Mouse (Mus musculus) heart, embryonic 11.5 days (tissue): Measurements from ENCODE around the gene Ephb3. TPM values are rescaled to one million over a fixed set of nuclear protein-coding genes. Genes with fewer than 3 reads are reported as not detected.
"Not testable (repeated sequence)": the region's sequence is repeated elsewhere in the genome, so short reads cannot be mapped to it uniquely, and the experiment has no call there.

Experiments
- ATAC-seq: fragments of 200-750 bp; cut with Nextera tagmentation; replicated peaks from 2 replicates; pipeline ENCODE4 v1.8.0; 2017; ENCODE audit warnings: moderate library complexity; ENCODE audit not compliant: insufficient number of reproducible peaks, low FRiP score, low TSS enrichment
- H3K27ac ChIP-seq: fragments of 300-500 bp; sonication (generic); 2 replicates; pipeline ENCODE4 v1.5.1; 2014; ENCODE audit warnings: mild to moderate bottlenecking, low read depth, low read length
- H3K27me3 ChIP-seq: fragments of 300-500 bp; sonication (generic); 2 replicates; pipeline ENCODE4 v1.6.1; 2014; ENCODE audit warnings: mild to moderate bottlenecking, low read length, mixed read lengths; ENCODE audit not compliant: control insufficient read depth, insufficient read depth
- H3K36me3 ChIP-seq: fragments of 300-500 bp; sonication (generic); 2 replicates; pipeline ENCODE4 v1.6.1; 2014; ENCODE audit warnings: mild to moderate bottlenecking, low read length, moderate library complexity, mixed read lengths; ENCODE audit not compliant: control insufficient read depth, insufficient read depth
- H3K4me1 ChIP-seq: fragments of 300-500 bp; sonication (generic); 2 replicates; pipeline ENCODE4 v1.6.1; 2014; ENCODE audit warnings: low read length; ENCODE audit not compliant: control insufficient read depth, insufficient read depth
- H3K4me2 ChIP-seq: fragments of 300-500 bp; sonication (generic); 2 replicates; pipeline ENCODE4 v1.6.1; 2014; ENCODE audit warnings: mild to moderate bottlenecking, moderate library complexity
- H3K4me3 ChIP-seq: fragments of 300-500 bp; sonication (generic); 2 replicates; pipeline ENCODE4 v1.5.1; 2014; ENCODE audit warnings: low read depth, low read length
- H3K9ac ChIP-seq: fragments of 300-500 bp; sonication (generic); 2 replicates; pipeline ENCODE4 v1.6.1; 2014; ENCODE audit warnings: mild to moderate bottlenecking, low read depth, low read length, moderate library complexity
- H3K9me3 ChIP-seq: fragments of 300-500 bp; sonication (generic); replicated peaks from 2 replicates; pipeline ENCODE4 v1.6.1; 2016; ENCODE audit warnings: low read length; ENCODE audit not compliant: control insufficient read depth
- WGBS: fragments of 180-500 bp; shearing (Covaris S2); extraction: QIAGEN DNeasy Blood & Tissue Kit; methylation state at CpG from one replicate; pipeline ENCODE4 v1.1.7; 2014; ENCODE audit not compliant: insufficient replicate concordance; 5-methylcytosine and 5-hydroxymethylcytosine counted together
- polyA plus RNA-seq: library from polyadenylated mRNA; unstranded; fragments of >200 nt; fragmentation: Nextera tagmentation; extraction: Ambion mirVana; gene quantifications from 2 replicates; pipeline ENCODE4 v1.2.1, GENCODE M21; 2014

The Ephb3 gene
- polyA plus RNA-seq: 12.9 and 16.0 TPM in 2 replicates

DNA sequence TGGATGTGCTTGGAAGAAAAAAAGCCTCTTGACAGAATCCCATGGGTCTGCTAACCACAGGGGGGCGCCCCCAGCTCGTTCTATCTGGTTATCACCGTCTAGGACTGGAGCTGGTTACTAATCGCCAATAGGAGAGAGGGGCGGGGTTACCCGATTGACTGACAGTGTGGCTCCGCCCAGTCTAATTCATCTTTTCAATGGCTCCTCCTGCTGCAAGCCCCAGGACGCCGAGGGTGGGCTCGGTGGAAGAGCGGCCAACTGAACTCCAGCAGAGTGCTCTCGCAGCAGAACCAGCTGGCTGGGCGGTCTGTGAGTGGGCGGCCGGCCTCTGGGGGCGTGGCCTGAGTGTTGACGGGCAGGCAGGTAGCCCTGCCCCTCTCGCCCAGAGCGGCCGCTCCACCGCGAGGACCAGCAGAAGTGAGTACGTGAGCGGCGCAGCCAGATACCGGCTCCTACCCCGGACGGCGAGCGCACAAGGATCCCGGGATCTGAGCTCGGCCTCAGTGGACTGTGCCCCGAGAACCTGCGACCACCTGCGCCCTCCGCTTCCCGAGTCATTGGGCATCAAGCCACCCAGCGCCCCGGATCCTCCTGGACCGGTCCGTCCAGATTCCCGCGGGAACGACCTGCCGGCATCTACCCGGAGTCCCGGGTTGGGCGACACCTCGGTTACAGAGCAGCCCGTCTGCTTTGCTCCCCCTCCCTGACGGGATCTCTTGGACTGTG lies at the start of gene Ephb3:
Gene Ephb3, plus strand, starts transcription at position 389 of the 726 bp plus-strand sequence.
- Histone ChIP-seq H3K4me3 (peak within 1 kb of the TSS; percentile 93), H3K27ac (peak within 1 kb of the TSS; percentile 82), H3K9ac (peak within 1 kb of the TSS; percentile 94), H3K4me1 (peaks cover 34% of the 10 kb centered on the region), H3K27me3 (no peaks in the 10 kb centered on the region), H3K36me3 (no peaks in the 10 kb centered on the region), H3K9me3 (no peaks in the 10 kb centered on the region), H3K4me2 (peak within 1 kb of the TSS; percentile 73)
- peak; percentile 96 for ATAC-seq
- under 1% methylated on average over 51 of the region's 51 CpGs for WGBS

DNA sequence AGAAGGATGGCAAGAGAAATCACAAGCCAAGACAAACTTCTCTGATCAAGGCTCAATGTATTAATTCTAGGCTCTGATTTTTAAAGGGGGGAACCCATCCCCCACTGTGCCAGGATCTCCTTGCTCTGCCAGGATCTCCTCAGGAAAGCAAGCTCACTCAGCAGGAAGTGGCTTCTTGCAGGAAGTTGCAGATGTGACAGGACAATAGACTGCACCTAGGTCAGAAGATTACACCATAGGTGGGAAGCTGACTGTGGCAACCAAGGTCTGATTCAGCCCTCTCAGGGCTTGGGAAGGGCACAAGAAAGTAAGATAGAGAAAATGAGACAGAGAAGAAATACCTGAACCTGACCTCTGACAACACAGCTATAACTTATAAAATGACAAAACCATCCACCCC lies 48.3 kb upstream of the Ephb3 start:
- not testable (repeated sequence) for ATAC-seq, H3K27me3 ChIP-seq, H3K4me3 ChIP-seq, H3K9ac ChIP-seq, H3K4me2 ChIP-seq, H3K36me3 ChIP-seq, H3K4me1 ChIP-seq, H3K27ac ChIP-seq, H3K9me3 ChIP-seq

DNA sequence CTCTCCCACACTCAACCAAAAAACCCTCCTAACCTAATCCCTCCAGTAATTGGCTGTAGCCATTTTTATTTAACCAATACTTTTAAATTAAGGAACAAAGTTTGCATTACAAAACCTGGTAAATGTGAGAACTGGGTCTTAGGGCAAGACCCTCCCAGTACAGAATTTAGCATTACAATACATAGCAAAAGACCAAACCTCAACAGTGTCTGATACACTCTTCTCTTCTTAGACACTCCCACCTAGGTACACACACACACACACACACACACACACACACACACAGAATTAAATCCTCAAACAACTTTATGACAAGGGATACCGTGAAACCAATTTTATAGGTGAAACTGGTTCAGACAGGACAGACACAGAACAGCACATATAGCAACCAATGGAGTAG lies 45.3 kb upstream of the Ephb3 start:
- not testable (repeated sequence) for ATAC-seq, H3K4me3 ChIP-seq, H3K27me3 ChIP-seq, H3K36me3 ChIP-seq, H3K9me3 ChIP-seq, H3K4me2 ChIP-seq, H3K4me1 ChIP-seq, H3K9ac ChIP-seq, H3K27ac ChIP-seq
- WGBS: 90% methylated on average over 1 of the region's 1 CpGs

DNA sequence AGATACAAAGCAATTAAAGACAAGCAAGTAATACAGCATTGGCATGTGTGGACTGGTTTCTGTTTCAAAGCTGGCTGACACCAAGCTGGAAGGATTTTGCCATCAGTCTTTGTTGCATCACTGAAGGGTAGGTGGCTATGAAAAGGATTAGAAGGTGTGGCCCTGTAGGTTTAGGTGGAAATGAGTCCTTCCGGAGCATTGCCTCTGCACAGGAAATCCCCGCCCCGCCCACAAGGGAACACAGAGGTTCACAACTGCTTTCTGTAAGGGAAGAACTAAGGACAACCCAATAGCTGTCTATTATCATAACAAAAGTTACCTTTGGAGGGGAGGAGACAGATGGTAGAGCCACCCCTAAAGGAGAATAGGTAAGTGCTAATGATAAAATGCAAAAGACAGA lies 41.1 kb upstream of the Ephb3 start:
- H3K27me3 ChIP-seq, H3K27ac ChIP-seq, H3K9ac ChIP-seq, ATAC-seq, H3K4me2 ChIP-seq, H3K9me3 ChIP-seq, H3K4me1 ChIP-seq, H3K36me3 ChIP-seq, H3K4me3 ChIP-seq: not testable (repeated sequence)
- 81% methylated on average over 3 of the region's 3 CpGs for WGBS

DNA sequence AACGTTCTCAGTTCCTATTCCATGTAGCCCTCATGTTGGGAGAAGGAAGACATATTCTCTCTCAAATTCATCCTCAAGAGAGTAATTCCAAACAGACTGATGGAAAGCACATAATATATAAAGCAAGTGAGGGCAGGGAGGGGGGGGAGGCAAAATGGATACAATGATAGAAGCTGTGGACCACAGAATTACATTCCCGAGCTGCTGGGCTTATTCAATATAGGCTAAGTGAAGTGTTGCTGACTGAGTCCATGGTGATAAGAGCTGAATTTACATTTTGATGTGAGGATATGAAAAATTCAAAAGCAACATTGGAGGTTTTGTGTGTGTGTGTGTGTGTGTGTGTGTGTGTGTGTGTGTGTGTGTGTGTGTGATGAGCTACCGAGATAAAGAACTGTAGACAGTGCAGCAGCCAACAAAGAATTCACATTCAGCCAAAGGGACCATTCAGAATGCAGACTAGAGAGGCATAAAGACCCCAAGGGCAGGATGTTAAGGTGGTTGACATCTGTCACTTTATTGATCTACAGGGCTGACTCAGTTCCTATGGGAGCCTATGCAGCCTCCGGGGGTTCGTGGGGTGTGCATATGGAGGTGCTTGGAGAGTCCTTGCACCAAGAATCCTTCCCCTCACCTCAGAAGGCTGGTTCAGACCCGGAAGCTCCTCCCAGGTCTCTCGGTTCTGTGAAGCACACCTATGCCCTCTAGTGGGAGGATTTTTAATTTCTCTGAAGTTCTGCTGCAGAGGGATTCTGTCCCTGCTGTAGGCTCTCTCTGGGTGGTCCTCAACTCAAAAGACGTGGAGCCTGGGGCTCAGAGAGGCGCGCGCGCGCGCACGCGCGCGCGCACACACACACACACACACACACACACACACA lies 39.0 kb upstream of the Ephb3 start:
- ATAC-seq: not testable (repeated sequence)

DNA sequence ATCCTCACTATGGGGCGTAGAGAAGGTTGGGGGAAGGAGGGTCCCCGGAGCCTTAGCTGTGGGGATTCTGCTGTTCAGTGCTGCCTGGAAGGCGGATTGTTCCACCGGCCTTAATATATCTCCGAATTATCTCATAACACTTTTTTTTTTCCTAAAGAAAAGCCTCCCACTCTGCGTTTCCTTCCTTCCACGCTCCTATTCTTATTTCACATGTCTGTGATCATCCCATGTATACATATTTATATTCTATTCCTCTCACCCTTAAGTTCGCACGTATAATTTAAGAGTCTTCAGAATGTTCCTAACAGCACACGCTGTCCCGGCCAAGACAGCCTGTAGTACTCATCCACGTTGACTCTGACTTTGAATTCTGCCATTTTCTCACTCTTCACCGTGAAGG lies 35.8 kb upstream of the Ephb3 start:
- Histone ChIP-seq H3K36me3 (no peaks in the 10 kb centered on the region), H3K27ac (no peak overlapping the region), H3K9me3 (no peaks in the 10 kb centered on the region), H3K9ac (no peak overlapping the region), H3K27me3 (no peaks in the 10 kb centered on the region), H3K4me3 (no peak overlapping the region), H3K4me2 (no peak overlapping the region), H3K4me1 (no peaks in the 10 kb centered on the region)
- ATAC-seq: no peak
- 85% methylated on average over 13 of the region's 13 CpGs for WGBS

More for the DNA sequence above, 39.0 kb upstream of the Ephb3 start:
- not testable (repeated sequence) for H3K4me3 ChIP-seq, H3K27ac ChIP-seq, H3K4me1 ChIP-seq, H3K9me3 ChIP-seq, H3K4me2 ChIP-seq, H3K36me3 ChIP-seq, H3K27me3 ChIP-seq, H3K9ac ChIP-seq
- 18% methylated on average over 17 of the region's 19 CpGs for WGBS

DNA sequence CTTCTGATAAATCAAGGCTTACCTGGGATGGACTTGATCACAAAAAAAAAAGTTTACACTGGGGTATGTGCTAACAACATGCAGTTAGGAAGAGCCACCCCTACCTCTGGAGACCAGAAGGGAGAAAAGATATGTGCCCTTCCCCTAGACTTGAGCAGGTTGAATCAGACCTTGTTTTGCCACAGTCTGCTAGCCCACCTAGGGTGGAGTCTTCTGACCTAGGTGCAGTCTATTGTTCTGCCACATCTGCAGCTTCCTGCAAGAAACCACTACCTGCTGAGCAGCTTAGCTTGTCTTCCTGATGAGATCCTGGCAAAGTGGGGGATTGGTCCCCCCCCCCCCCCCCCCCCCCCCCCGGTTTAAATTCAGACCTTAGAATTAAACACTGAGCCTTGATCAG lies 29.3 kb upstream of the Ephb3 start:
- H3K9ac ChIP-seq: no peak overlapping the region
- ATAC-seq: no peak
- H3K9me3 ChIP-seq: no peaks in the 10 kb centered on the region
- H3K4me1 ChIP-seq: no peaks in the 10 kb centered on the region
- H3K36me3 ChIP-seq: no peaks in the 10 kb centered on the region
- no CpG with 5 or more reads among the region's 1 CpGs for WGBS
- no peak overlapping the region for H3K4me2 ChIP-seq
- no peak overlapping the region for H3K4me3 ChIP-seq
- no peaks in the 10 kb centered on the region for H3K27me3 ChIP-seq
- H3K27ac ChIP-seq: no peak overlapping the region

DNA sequence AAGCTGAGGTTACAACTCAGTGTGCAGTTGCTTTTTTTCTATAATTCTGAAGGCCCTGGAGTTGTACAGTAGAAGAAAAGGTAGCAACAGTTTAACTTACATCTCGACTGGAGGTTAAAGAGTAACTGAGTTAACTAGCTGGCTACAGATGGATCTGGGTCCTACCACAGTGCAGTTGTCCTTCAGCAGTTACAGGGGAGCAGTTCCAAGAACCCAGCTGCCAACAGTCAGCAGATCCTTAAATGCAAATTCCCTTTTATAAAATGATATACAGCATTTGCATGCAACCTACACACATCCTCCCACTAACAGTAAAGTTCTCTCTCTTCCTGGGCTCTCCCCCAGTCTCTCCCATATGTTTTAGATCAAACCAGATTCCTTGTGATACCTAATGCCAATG lies 22.4 kb upstream of the Ephb3 start:
- H3K36me3 ChIP-seq: no peaks in the 10 kb centered on the region
- H3K4me3 ChIP-seq: no peak overlapping the region
- no peak overlapping the region for H3K9ac ChIP-seq
- no peak for ATAC-seq
- no peaks in the 10 kb centered on the region for H3K4me1 ChIP-seq
- 68% methylated on average over 1 of the region's 1 CpGs for WGBS
- no peak overlapping the region for H3K4me2 ChIP-seq
- H3K27ac ChIP-seq: no peak overlapping the region
- H3K9me3 ChIP-seq: no peaks in the 10 kb centered on the region
- H3K27me3 ChIP-seq: no peaks in the 10 kb centered on the region
